Mouse (Mus musculus) forebrain, embryonic 11.5 days (tissue): ENCODE measurements around the gene Prkag2. TPM values are rescaled to one million over a fixed set of nuclear protein-coding genes. Genes with fewer than 3 reads are reported as not detected.
"Not testable (repeated sequence)": the region's sequence is repeated elsewhere in the genome, so short reads cannot be mapped to it uniquely, and the experiment has no call there.

Experiments
- ATAC-seq: fragments of 200-750 bp; cut with Nextera tagmentation; replicated peaks from 2 replicates; pipeline ENCODE4 v1.8.0; 2017; ENCODE audit warnings: moderate TSS enrichment; ENCODE audit not compliant: low FRiP score
- DNase-seq: peaks from one replicate; pipeline ENCODE4 v3.0.0-alpha.2; 2017; ENCODE audit warnings: low spot score
- H3K27ac ChIP-seq: fragments of 300-500 bp; sonication (generic); 2 replicates; pipeline ENCODE4 v1.5.1; 2014; ENCODE audit warnings: low read depth, low read length
- H3K27me3 ChIP-seq: fragments of 300-500 bp; sonication (generic); 2 replicates; pipeline ENCODE4 v1.6.1; 2014; ENCODE audit warnings: mild to moderate bottlenecking, low read length, mixed read lengths; ENCODE audit not compliant: control insufficient read depth, insufficient read depth
- H3K36me3 ChIP-seq: fragments of 300-500 bp; sonication (generic); 2 replicates; pipeline ENCODE4 v1.6.1; 2014; ENCODE audit warnings: mild to moderate bottlenecking, low read length, moderate library complexity, mixed read lengths; ENCODE audit not compliant: control insufficient read depth, insufficient read depth
- H3K4me1 ChIP-seq: fragments of 300-500 bp; sonication (generic); replicated peaks from 2 replicates; pipeline ENCODE4 v1.6.1; 2014; ENCODE audit warnings: low read length, mixed read lengths; ENCODE audit not compliant: control insufficient read depth, insufficient read depth
- H3K4me2 ChIP-seq: fragments of 300-500 bp; sonication (generic); 2 replicates; pipeline ENCODE4 v1.6.1; 2014; ENCODE audit warnings: low read depth, mild to moderate bottlenecking, low read length, moderate library complexity, mixed read lengths; ENCODE audit not compliant: severe bottlenecking
- H3K4me3 ChIP-seq: fragments of 300-500 bp; sonication (generic); 2 replicates; pipeline ENCODE4 v1.5.1; 2014; ENCODE audit warnings: low read depth, low read length
- H3K9ac ChIP-seq: fragments of 300-500 bp; sonication (generic); 2 replicates; pipeline ENCODE4 v1.6.1; 2014; ENCODE audit warnings: low read length
- H3K9me3 ChIP-seq: fragments of 300-500 bp; sonication (generic); 2 replicates; pipeline ENCODE4 v1.6.1; 2016; ENCODE audit warnings: low read length, mixed read lengths; ENCODE audit not compliant: control insufficient read depth
- WGBS: fragments of 180-500 bp; shearing (Covaris S2); extraction: QIAGEN DNeasy Blood & Tissue Kit; methylation state at CpG from one replicate; pipeline ENCODE4 v1.1.7; 2014; 5-methylcytosine and 5-hydroxymethylcytosine counted together
- polyA plus RNA-seq: library from polyadenylated mRNA; unstranded; fragments of >200 nt; fragmentation: Nextera tagmentation; extraction: Ambion mirVana; gene quantifications from 2 replicates; pipeline ENCODE4 v1.2.1, GENCODE M21; 2014

Gene Prkag2
- polyA plus RNA-seq, 1 experiment from 2014 or later = 54.4 TPM

GRCm38 (mm10) chr5:24823864-24824405, 276.5 kb downstream of the Prkag2 start:
- no peaks in the 10 kb centered on the region for H3K36me3 ChIP-seq
- ATAC-seq (no peak), DNase-seq (no peak)
- no peak overlapping the region for H3K9ac ChIP-seq
- H3K4me2 ChIP-seq = no peak overlapping the region
- no peaks in the 10 kb centered on the region for H3K27me3 ChIP-seq
- no peaks in the 10 kb centered on the region for H3K9me3 ChIP-seq
- 87% methylated on average over 6 of the region's 6 CpGs for WGBS
- H3K4me1 ChIP-seq = no peaks in the 10 kb centered on the region
- no peak overlapping the region for H3K4me3 ChIP-seq
- H3K27ac ChIP-seq = no peak overlapping the region

GRCm38 (mm10) chr5:24822781-24823180, 277.7 kb downstream of the Prkag2 start:
- 83% methylated on average over 3 of the region's 3 CpGs for WGBS
- Histone ChIP-seq H3K4me2 (no peak overlapping the region), H3K27me3 (no peaks in the 10 kb centered on the region), H3K9ac (no peak overlapping the region), H3K27ac (no peak overlapping the region), H3K4me1 (no peaks in the 10 kb centered on the region), H3K4me3 (no peak overlapping the region), H3K36me3 (no peaks in the 10 kb centered on the region), H3K9me3 (no peaks in the 10 kb centered on the region)
- no peak for DNase-seq
- ATAC-seq = no peak

GRCm38 (mm10) chr5:24822231-24822630, 278.2 kb downstream of the Prkag2 start:
- DNase-seq, H3K27me3 ChIP-seq, H3K9ac ChIP-seq, H3K4me1 ChIP-seq, H3K4me2 ChIP-seq, H3K9me3 ChIP-seq, H3K4me3 ChIP-seq, H3K36me3 ChIP-seq, H3K27ac ChIP-seq, ATAC-seq: not testable (repeated sequence)
- 91% methylated on average over 3 of the region's 3 CpGs for WGBS

- Histone ChIP-seq H3K27me3 (no peaks in the 10 kb centered on the region), H3K9me3 (no peaks in the 10 kb centered on the region), H3K4me3 (no peak overlapping the region), H3K4me2 (no peak overlapping the region), H3K4me1 (no peaks in the 10 kb centered on the region), H3K9ac (no peak overlapping the region), H3K27ac (no peak overlapping the region), H3K36me3 (peaks cover 3% of the 10 kb centered on the region; the same call in 1 of the 2 replicates)
- no peak for ATAC-seq
- 91% methylated on average over 3 of the region's 3 CpGs for WGBS
- no peak for DNase-seq
These were observed 279.0 kb downstream of the Prkag2 start for GRCm38 (mm10) chr5:24821403-24821841.

- Histone ChIP-seq H3K4me2 (no peak overlapping the region), H3K4me1 (no peaks in the 10 kb centered on the region), H3K9ac (no peak overlapping the region), H3K27ac (no peak overlapping the region), H3K9me3 (no peaks in the 10 kb centered on the region), H3K4me3 (no peak overlapping the region), H3K36me3 (peaks cover 3% of the 10 kb centered on the region; the same call in 1 of the 2 replicates), H3K27me3 (no peaks in the 10 kb centered on the region)
- no peak for DNase-seq
- 85% methylated on average over 5 of the region's 5 CpGs for WGBS
- ATAC-seq = no peak
These were observed 279.8 kb downstream of the Prkag2 start for GRCm38 (mm10) chr5:24820627-24821026.

- Histone ChIP-seq H3K4me3 (no peak overlapping the region), H3K27ac (no peak overlapping the region), H3K36me3 (peaks cover 7% of the 10 kb centered on the region; the same call in 1 of the 2 replicates), H3K27me3 (no peaks in the 10 kb centered on the region), H3K4me1 (no peaks in the 10 kb centered on the region), H3K9ac (no peak overlapping the region), H3K9me3 (no peaks in the 10 kb centered on the region), H3K4me2 (no peak overlapping the region)
- ATAC-seq (no peak), DNase-seq (no peak)
- 55% methylated on average over 4 of the region's 4 CpGs for WGBS
These were observed 283.3 kb downstream of the Prkag2 start for GRCm38 (mm10) chr5:24817191-24817590.

- H3K9me3 ChIP-seq = no peaks in the 10 kb centered on the region
- peaks cover 7% of the 10 kb centered on the region; the same call in 1 of the 2 replicates for H3K36me3 ChIP-seq
- H3K4me2 ChIP-seq = no peak overlapping the region
- 98% methylated on average over 3 of the region's 3 CpGs for WGBS
- no peaks in the 10 kb centered on the region for H3K27me3 ChIP-seq
- no peak overlapping the region for H3K4me3 ChIP-seq
- DNase-seq (no peak), ATAC-seq (no peak)
- H3K4me1 ChIP-seq = no peaks in the 10 kb centered on the region
- H3K27ac ChIP-seq = no peak overlapping the region
- H3K9ac ChIP-seq = no peak overlapping the region
These were observed 286.5 kb downstream of the Prkag2 start for GRCm38 (mm10) chr5:24813946-24814345.

GRCm38 (mm10) chr5:24813005-24813404, 287.4 kb downstream of the Prkag2 start:
- Histone ChIP-seq H3K36me3 (peaks cover 7% of the 10 kb centered on the region; the same call in 1 of the 2 replicates), H3K27ac (no peak overlapping the region), H3K4me3 (no peak overlapping the region), H3K27me3 (no peaks in the 10 kb centered on the region), H3K9me3 (no peaks in the 10 kb centered on the region), H3K4me2 (no peak overlapping the region), H3K9ac (no peak overlapping the region), H3K4me1 (no peaks in the 10 kb centered on the region)
- no peak for DNase-seq
- no peak for ATAC-seq
- WGBS = 79% methylated on average over 4 of the region's 4 CpGs
